Comparison of ENCODE assay signal across 14 mouse cellular contexts in the genomic region with DNA sequence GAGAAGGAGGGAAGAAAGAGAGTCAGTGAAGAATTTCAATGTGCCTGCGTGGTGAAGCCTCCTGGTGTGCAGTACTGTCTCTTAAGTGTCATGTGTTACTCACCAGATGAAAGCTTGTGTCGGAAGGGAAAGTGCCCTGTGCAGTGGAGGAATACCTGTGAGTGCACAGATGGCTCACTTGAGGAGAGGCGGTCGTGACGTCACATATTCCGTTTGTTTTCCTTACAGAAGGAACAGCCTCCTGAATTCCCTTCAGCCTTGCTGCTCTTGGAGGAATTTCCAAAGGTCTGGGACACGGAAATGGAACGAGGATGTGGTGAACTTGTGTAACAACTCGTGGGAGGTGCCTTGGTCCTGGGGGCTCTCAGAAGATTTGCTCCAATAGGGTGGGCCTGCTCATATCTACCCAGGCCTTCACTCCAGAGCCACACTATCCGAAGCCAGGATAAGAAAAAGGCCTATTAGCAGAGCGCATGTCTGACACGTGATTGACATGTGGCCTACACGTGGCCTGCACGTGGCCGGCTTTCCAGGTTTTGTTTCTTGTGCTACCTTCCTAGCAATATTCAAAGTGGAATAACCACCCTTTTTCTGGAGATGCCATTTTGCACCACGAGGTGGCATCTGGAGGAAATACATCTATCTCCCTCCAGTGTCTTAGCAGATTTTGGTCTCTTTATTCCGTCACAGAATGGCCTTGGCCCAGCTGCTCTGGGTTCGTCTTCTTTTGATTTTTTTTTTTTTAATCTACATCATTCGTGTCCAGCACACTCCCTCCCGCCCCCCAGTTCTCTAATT.
A peak's percentile ranks its signal among the peaks of the same experiment; 100 is the strongest.
DNase-seq lines count a peak whose midpoint lies in the region; ATAC-seq and TF ChIP-seq lines count a peak whose summit lies in the region.
"Had no signal": no experiment of that assay in that cellular context is flagged by ENCODE, and none has a peak within 500 bp of the region (broad histone marks: within the 10 kb centered on the region; RNA-seq: fewer than 3 reads in every experiment).

No protein-coding gene starts in this region.

- H3K4me3 ChIP-seq in heart, postnatal 0 days (ENCODE audit: low read depth, low read length) = no peak overlapping the region
- H3K4me3 ChIP-seq in lung, postnatal 0 days (ENCODE audit: low read depth, low read length) = no peak overlapping the region
- H3K4me3 ChIP-seq: heart, embryonic 15.5 days; intestine, embryonic 15.5 days; neural tube, embryonic 13.5 days; stomach, embryonic 15.5 days had no signal

- intact Hi-C loops in heart, postnatal 25 days (cut with DNase I) = no loop called here

- H3K9ac ChIP-seq in heart, postnatal 0 days (replicated peaks; ENCODE audit: low read depth, low read length) = no peak overlapping the region
- no peak overlapping the region for H3K9ac ChIP-seq in lung, postnatal 0 days (replicated peaks; ENCODE audit: low read depth)
- H3K9ac ChIP-seq: heart, embryonic 15.5 days; intestine, embryonic 15.5 days; neural tube, embryonic 13.5 days; stomach, embryonic 15.5 days had no signal

- no peaks in the 10 kb centered on the region for H3K9me3 ChIP-seq in heart, postnatal 0 days (replicated peaks; ENCODE audit: control insufficient read depth, low read length)
- H3K9me3 ChIP-seq in lung, postnatal 0 days (ENCODE audit: low read length) = no peaks in the 10 kb centered on the region
- H3K9me3 ChIP-seq: heart, embryonic 15.5 days; intestine, embryonic 15.5 days; neural tube, embryonic 13.5 days; stomach, embryonic 15.5 days had no signal

- H3K27ac ChIP-seq in heart, postnatal 0 days (ENCODE audit: low read depth) = no peak overlapping the region
- no peak overlapping the region for H3K27ac ChIP-seq in lung, postnatal 0 days (ENCODE audit: low read length)
- H3K27ac ChIP-seq: heart, embryonic 15.5 days; intestine, embryonic 15.5 days; neural tube, embryonic 13.5 days; stomach, embryonic 15.5 days had no signal

- peak; percentile 2; the same call in 1 of the 2 replicates for TF ChIP-seq CTCF in heart, postnatal 0 days (IDR thresholded peaks at IDR 0.05; ENCODE audit: low read depth)
- peak; percentile 36 for TF ChIP-seq CTCF in lung, postnatal 0 days (IDR thresholded peaks at IDR 0.05)

- no peak for TF ChIP-seq EP300 in heart, postnatal 0 days (IDR thresholded peaks at IDR 0.05; ENCODE audit: low read depth)
- TF ChIP-seq EP300 in lung, postnatal 0 days (IDR thresholded peaks at IDR 0.05) = no peak

- no peak for ATAC-seq in heart, postnatal 0 days (ENCODE audit: insufficient read depth, low read depth)
- ATAC-seq in lung, postnatal 0 days = no peak
- ATAC-seq: intestine, embryonic 15.5 days had no signal

- H3K27me3 ChIP-seq in heart, postnatal 0 days (ENCODE audit: control insufficient read depth, insufficient read depth, low read length) = no peaks in the 10 kb centered on the region
- H3K27me3 ChIP-seq in lung, postnatal 0 days (replicated peaks; ENCODE audit: insufficient read depth, low read length) = no peaks in the 10 kb centered on the region
- H3K27me3 ChIP-seq: heart, embryonic 15.5 days; intestine, embryonic 15.5 days; neural tube, embryonic 13.5 days; stomach, embryonic 15.5 days had no signal

- no peak overlapping the region for H3K4me2 ChIP-seq in heart, postnatal 0 days (ENCODE audit: low read depth, low read length)
- H3K4me2 ChIP-seq in lung, postnatal 0 days (replicated peaks; ENCODE audit: low read depth, low read length) = no peak overlapping the region
- H3K4me2 ChIP-seq: heart, embryonic 15.5 days; intestine, embryonic 15.5 days; neural tube, embryonic 13.5 days; stomach, embryonic 15.5 days had no signal

- no peak for DNase-seq in heart, postnatal 0 days (ENCODE audit: low spot score)
- no peak for DNase-seq in heart, postnatal 25 days (ENCODE audit: low spot score)
- DNase-seq in lung, postnatal 0 days (ENCODE audit: low spot score) = no peak
- no peak for DNase-seq in lung, postnatal 4 days
- peak; percentile 46 for DNase-seq in ES-CJ7 (ENCODE audit: low read depth, low spot score)
- peak; percentile 47 for DNase-seq in adrenal gland, postnatal 10 days
- no peak for DNase-seq in thymus, adult 18-20 months
- DNase-seq: cerebellum, adult 8-10 months; lung, adult 18-20 months had no signal

- 81% methylated on average over 20 of the region's 20 CpGs for WGBS in heart, postnatal 0 days
- 79% methylated on average over 20 of the region's 20 CpGs for WGBS in lung, postnatal 0 days

- no peaks in the 10 kb centered on the region for H3K4me1 ChIP-seq in heart, postnatal 0 days (ENCODE audit: control insufficient read depth, insufficient read depth)
- no peaks in the 10 kb centered on the region for H3K4me1 ChIP-seq in lung, postnatal 0 days (ENCODE audit: insufficient read depth, low read depth, low read length)
- H3K4me1 ChIP-seq: heart, embryonic 15.5 days; intestine, embryonic 15.5 days; stomach, embryonic 15.5 days had no signal

- H3K36me3 ChIP-seq in heart, postnatal 0 days (replicated peaks; ENCODE audit: control insufficient read depth, insufficient read depth, low read length) = no peaks in the 10 kb centered on the region
- H3K36me3 ChIP-seq in lung, postnatal 0 days (ENCODE audit: insufficient read depth, low read length) = no peaks in the 10 kb centered on the region
- H3K36me3 ChIP-seq: G1E; heart, embryonic 15.5 days; intestine, embryonic 15.5 days; neural tube, embryonic 13.5 days; stomach, embryonic 15.5 days had no signal

Comparison
In these comparisons a context has a peak if more than half of its experiments do, and no peak if none do; other contexts are left out.
1. DNase-seq: peak in ES-CJ7 (single experiment) and adrenal gland, postnatal 10 days (single experiment); none in heart, postnatal 0 days (single experiment), heart, postnatal 25 days (single experiment), lung, postnatal 0 days (single experiment), lung, postnatal 4 days (0 of 2) and thymus, adult 18-20 months (0 of 2).